ENCODE assay signal across 14 mouse cellular contexts in the genomic region with DNA sequence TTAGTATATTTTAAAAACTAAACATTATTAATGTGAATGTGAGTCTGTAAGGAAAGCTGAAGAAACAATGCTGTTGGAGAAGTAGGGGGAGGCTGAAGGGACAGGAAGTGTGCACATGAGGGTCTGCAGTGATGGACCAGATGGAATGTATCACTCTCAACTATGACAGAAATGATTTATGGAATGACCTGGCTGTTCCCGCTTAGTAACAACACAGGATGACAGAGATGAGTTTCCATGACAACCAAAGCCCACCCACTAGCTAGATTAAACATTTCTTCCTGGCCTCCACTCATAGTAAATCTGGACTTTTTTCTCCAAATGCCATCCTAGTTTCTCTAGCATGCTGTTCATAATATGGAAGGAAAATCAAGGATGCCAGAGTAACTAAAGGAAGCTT.
DNase-seq lines count a peak whose midpoint lies in the region; ATAC-seq lines count a peak whose summit lies in the region.
"Had no signal": no experiment of that assay in that cellular context is flagged by ENCODE, and none has a peak within 500 bp of the region (broad histone marks: within the 10 kb centered on the region; RNA-seq: fewer than 3 reads in every experiment).

No protein-coding gene starts in this region.

- peaks cover 35% of the 10 kb centered on the region for H3K4me1 ChIP-seq in forebrain, embryonic 12.5 days

- no peaks in the 10 kb centered on the region for H3K9me3 ChIP-seq in forebrain, embryonic 12.5 days

- no peak overlapping the region for H3K4me2 ChIP-seq in forebrain, embryonic 12.5 days

- no peak for ATAC-seq in forebrain, embryonic 12.5 days (ENCODE audit: low FRiP score)
- ATAC-seq in erythroid progenitor cell, adult 5-6 weeks (replicated peaks; ENCODE audit: low FRiP score, poor library complexity, severe bottlenecking), result no peak

- DNase-seq in kidney, postnatal 14 days, result peak; percentile 35
- no peak for DNase-seq in kidney, postnatal 36 days
- DNase-seq in lung, postnatal 10 days, result peak; percentile 66
- DNase-seq in retina, embryonic 14.5 days (ENCODE audit: low spot score), result peak; percentile 67
- no peak for DNase-seq in left cerebral cortex, adult 9 months (ENCODE audit: low spot score in 2 of 2)
- DNase-seq in right cerebral cortex, postnatal 25 days, result no peak
- DNase-seq: cerebellum, adult 2 months; heart, postnatal 36 days; liver; right cerebral cortex, postnatal 4 days; thymus, postnatal 4 days had no signal

- H3K36me3 ChIP-seq in forebrain, embryonic 12.5 days (replicated peaks), result peaks cover 31% of the 10 kb centered on the region

- no peaks in the 10 kb centered on the region for H3K27me3 ChIP-seq in forebrain, embryonic 12.5 days

- H3K27ac ChIP-seq in forebrain, embryonic 12.5 days, result peak overlapping the region; percentile 56

- no peak overlapping the region for H3K9ac ChIP-seq in forebrain, embryonic 12.5 days

- no peak overlapping the region for H3K4me3 ChIP-seq in forebrain, embryonic 12.5 days (replicated peaks)
- H3K4me3 ChIP-seq: myocyte had no signal

- WGBS in forebrain, embryonic 12.5 days, result 0% methylated on average over 1 of the region's 1 CpGs

Comparison
In these comparisons a context has a peak if more than half of its experiments do, and no peak if none do; other contexts are left out.
1. DNase-seq: peak in kidney, postnatal 14 days (single experiment), lung, postnatal 10 days (single experiment) and retina, embryonic 14.5 days (single experiment); none in kidney, postnatal 36 days (0 of 2), left cerebral cortex, adult 9 months (0 of 2) and right cerebral cortex, postnatal 25 days (single experiment).